10 mouse cellular contexts compared by ENCODE assay signal in the genomic region with DNA sequence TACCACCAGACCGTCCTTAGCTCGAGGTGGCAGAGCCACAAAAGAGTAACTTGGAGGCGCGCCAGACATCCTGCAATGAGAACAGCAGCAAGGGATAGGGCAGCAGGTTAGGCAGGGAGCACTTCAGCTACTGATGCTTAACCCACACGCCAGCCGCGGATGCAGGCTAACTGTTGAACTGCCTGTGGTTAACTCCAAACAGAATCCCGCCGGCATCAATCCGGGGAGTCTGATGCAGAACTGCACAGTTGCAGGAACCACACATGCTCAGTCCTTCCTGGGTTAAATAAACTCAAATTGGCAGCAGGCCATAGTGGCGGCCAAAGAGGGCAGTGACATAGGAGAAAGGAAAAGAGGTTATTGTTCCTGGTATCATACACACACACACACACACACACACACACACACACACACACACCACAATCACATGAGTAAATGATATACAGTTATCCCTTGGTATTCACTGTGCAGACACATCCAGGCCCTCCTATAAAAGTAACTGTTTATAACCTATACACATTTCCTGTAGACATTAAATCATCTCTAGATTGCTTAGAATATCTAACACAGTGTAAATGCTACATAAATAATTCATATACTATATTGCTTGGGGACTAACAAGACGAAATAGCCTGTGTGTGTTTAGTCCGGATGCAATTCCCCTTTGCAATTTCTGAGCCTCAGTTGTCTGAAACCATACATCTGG. TPM values are rescaled to one million over a fixed set of nuclear protein-coding genes. Genes with fewer than 3 reads are reported as not detected.
DNase-seq lines count a peak whose midpoint lies in the region; ATAC-seq lines count a peak whose summit lies in the region.
"Had no signal": no experiment of that assay in that cellular context is flagged by ENCODE, and none has a peak within 500 bp of the region (broad histone marks: within the 10 kb centered on the region; RNA-seq: fewer than 3 reads in every experiment).

No protein-coding gene starts in this region.

- H3K27ac ChIP-seq in midbrain, embryonic 13.5 days = peak overlapping the region; percentile 61
- no peak overlapping the region for H3K27ac ChIP-seq in midbrain, embryonic 11.5 days (ENCODE audit: low read depth, low read length)
- H3K27ac ChIP-seq: liver, embryonic 15.5 days had no signal

- ATAC-seq in midbrain, embryonic 13.5 days = peak; percentile 25; the same call in 1 of the 2 replicates
- ATAC-seq in midbrain, embryonic 11.5 days (ENCODE audit: low FRiP score) = no peak
- 0 out of 2 replicates have a peak, but pooled peaks have one; percentile 45 for ATAC-seq in common myeloid progenitor, adult 5-6 weeks (replicated peaks; ENCODE audit: low read depth, poor library complexity, severe bottlenecking)

- peaks cover 18% of the 10 kb centered on the region for H3K36me3 ChIP-seq in midbrain, embryonic 13.5 days
- H3K36me3 ChIP-seq in midbrain, embryonic 11.5 days (ENCODE audit: control insufficient read depth, insufficient read depth, low read length) = peaks cover 7% of the 10 kb centered on the region
- H3K36me3 ChIP-seq: liver, embryonic 15.5 days had no signal

- no peaks in the 10 kb centered on the region for H3K9me3 ChIP-seq in midbrain, embryonic 13.5 days
- H3K9me3 ChIP-seq in midbrain, embryonic 11.5 days (ENCODE audit: control insufficient read depth, low read length) = no peaks in the 10 kb centered on the region; the same call in 1 of the 2 replicates
- H3K9me3 ChIP-seq: liver, embryonic 15.5 days had no signal

- H3K4me1 ChIP-seq in midbrain, embryonic 13.5 days (replicated peaks) = peaks cover 47% of the 10 kb centered on the region
- H3K4me1 ChIP-seq in midbrain, embryonic 11.5 days (ENCODE audit: control insufficient read depth, insufficient read depth, low read length) = peaks cover 9% of the 10 kb centered on the region
- H3K4me1 ChIP-seq: liver, embryonic 15.5 days had no signal

- no peaks in the 10 kb centered on the region for H3K27me3 ChIP-seq in midbrain, embryonic 13.5 days
- H3K27me3 ChIP-seq in midbrain, embryonic 11.5 days (ENCODE audit: control insufficient read depth, insufficient read depth, low read length) = no peaks in the 10 kb centered on the region
- H3K27me3 ChIP-seq: liver, embryonic 15.5 days had no signal

- DNase-seq in gastrocnemius, postnatal 10 days = peak; percentile 21
- no peak for DNase-seq in gastrocnemius, adult 8-10 months (ENCODE audit: low spot score in 2 of 2)
- no peak for DNase-seq in midbrain, embryonic 11.5 days (ENCODE audit: low spot score, missing footprints)
- peak; percentile 66 for DNase-seq in lung, postnatal 36 days
- DNase-seq in left cerebral cortex, adult 9 months (ENCODE audit: low spot score in 2 of 2) = no peak
- no peak for DNase-seq in left cerebral cortex, adult 11 months (ENCODE audit: low spot score)
- DNase-seq: heart, postnatal 36 days had no signal

- H3K4me2 ChIP-seq in midbrain, embryonic 13.5 days (replicated peaks) = no peak overlapping the region
- no peak overlapping the region for H3K4me2 ChIP-seq in midbrain, embryonic 11.5 days
- H3K4me2 ChIP-seq: liver, embryonic 15.5 days had no signal

- no peak overlapping the region for H3K9ac ChIP-seq in midbrain, embryonic 13.5 days (replicated peaks)
- no peak overlapping the region for H3K9ac ChIP-seq in midbrain, embryonic 11.5 days (ENCODE audit: low read length)
- H3K9ac ChIP-seq: liver, embryonic 15.5 days had no signal

- 70% methylated on average over 13 of the region's 13 CpGs for WGBS in midbrain, embryonic 13.5 days
- 89% methylated on average over 12 of the region's 13 CpGs for WGBS in midbrain, embryonic 11.5 days

- H3K4me3 ChIP-seq in midbrain, embryonic 13.5 days (replicated peaks) = no peak overlapping the region
- H3K4me3 ChIP-seq in midbrain, embryonic 11.5 days (ENCODE audit: low read depth, low read length) = no peak overlapping the region
- H3K4me3 ChIP-seq: liver, embryonic 15.5 days had no signal

RNA-seq across cellular contexts. Expression of a gene that starts 17.8 kb away (rescaled TPM):
- 10 to 100 TPM; 14.3 to 15.9 TPM for total RNA-seq in gastrocnemius, postnatal 10 days (2021)
- total RNA-seq in gastrocnemius, adult 8-10 months (2022) = 1 to 10 TPM in 2 of 4 experiments, under 1 TPM in 2; 0.80 to 1.7 (median 1.2) TPM
- 91.2 and 96.6 TPM in 2 replicates for polyA plus RNA-seq in midbrain, embryonic 13.5 days (2015; fragmentation: Nextera tagmentation; extraction: Ambion mirVana)
- polyA plus RNA-seq in midbrain, embryonic 11.5 days (2014; fragmentation: Nextera tagmentation; extraction: Ambion mirVana) = 69.5 and 73.3 TPM in 2 replicates
- total RNA-seq in common myeloid progenitor, adult 5-6 weeks (2017) = not detected in 2 replicates

RNA-seq across cellular contexts. Expression of a gene that starts 46.4 kb away (rescaled TPM):
- total RNA-seq in gastrocnemius, postnatal 10 days (2021) = 1 to 10 TPM; 6.0 to 7.5 TPM
- 1 to 10 TPM; 3.3 to 4.8 (median 3.4) TPM for total RNA-seq in gastrocnemius, adult 8-10 months (2022)
- 11.8 and 12.2 TPM in 2 replicates for polyA plus RNA-seq in midbrain, embryonic 13.5 days (2015; fragmentation: Nextera tagmentation; extraction: Ambion mirVana)
- polyA plus RNA-seq in midbrain, embryonic 11.5 days (2014; fragmentation: Nextera tagmentation; extraction: Ambion mirVana) = 21.0 and 22.5 TPM in 2 replicates
- total RNA-seq in common myeloid progenitor, adult 5-6 weeks (2017) = 3.8 and 4.5 TPM in 2 replicates

RNA-seq across cellular contexts. Expression of a gene that starts 48.6 kb away (rescaled TPM):
- total RNA-seq in gastrocnemius, postnatal 10 days (2021) = 10 to 100 TPM; 20.9 to 26.6 TPM
- total RNA-seq in gastrocnemius, adult 8-10 months (2022) = 1 to 10 TPM; 3.8 to 5.3 (median 4.8) TPM
- 7.9 and 8.2 TPM in 2 replicates for polyA plus RNA-seq in midbrain, embryonic 13.5 days (2015; fragmentation: Nextera tagmentation; extraction: Ambion mirVana)
- 14.5 and 18.0 TPM in 2 replicates for polyA plus RNA-seq in midbrain, embryonic 11.5 days (2014; fragmentation: Nextera tagmentation; extraction: Ambion mirVana)
- 0.44 and 0.96 TPM in 2 replicates for total RNA-seq in common myeloid progenitor, adult 5-6 weeks (2017)

Comparison
In these comparisons a context has a peak if more than half of its experiments do, and no peak if none do; other contexts are left out.
1. DNase-seq: peak in gastrocnemius, postnatal 10 days (single experiment) and lung, postnatal 36 days (single experiment); none in gastrocnemius, adult 8-10 months (0 of 2), midbrain, embryonic 11.5 days (single experiment), left cerebral cortex, adult 9 months (0 of 2) and left cerebral cortex, adult 11 months (single experiment).
2. RNA of a gene that starts 17.8 kb away (total RNA-seq): 14.3 to 15.9 TPM in gastrocnemius, postnatal 10 days; 0.80 to 1.7 TPM in gastrocnemius, adult 8-10 months and not detected in common myeloid progenitor, adult 5-6 weeks; every median in the first group is over 4 times any median in the second.